Mouse (Mus musculus) WW6 (cell line): ENCODE results near the gene Synpo2.

Experiments
- DNase-seq: peaks from one replicate; pipeline ENCODE4 v3.0.0-alpha.2; 2013; ENCODE audit warnings: low read depth, low spot score

The Synpo2 gene

GRCm38 (mm10) chr3:123205065-123205464 lies 30.9 kb downstream of the Synpo2 start:
- DNase-seq: no peak

- DNase-seq: no peak
Measured at GRCm38 (mm10) chr3:123204658-123205057, 31.3 kb downstream of the Synpo2 start.

GRCm38 (mm10) chr3:123201798-123202197 lies 34.2 kb downstream of the Synpo2 start:
- DNase-seq: no peak

GRCm38 (mm10) chr3:123193740-123194139 lies 42.2 kb downstream of the Synpo2 start:
- DNase-seq: no peak

GRCm38 (mm10) chr3:123191602-123192001 lies 44.3 kb downstream of the Synpo2 start:
- no peak for DNase-seq

- no peak for DNase-seq
Measured at GRCm38 (mm10) chr3:123190329-123190728, 45.6 kb downstream of the Synpo2 start.

GRCm38 (mm10) chr3:123189826-123190225 lies 46.1 kb downstream of the Synpo2 start:
- DNase-seq: no peak

GRCm38 (mm10) chr3:123188616-123189230 lies 47.2 kb downstream of the Synpo2 start:
- DNase-seq: no peak

GRCm38 (mm10) chr3:123187370-123188124 lies 48.4 kb downstream of the Synpo2 start:
- DNase-seq: no peak

GRCm38 (mm10) chr3:123185238-123185925 lies 50.6 kb downstream of the Synpo2 start:
- DNase-seq: no peak

- DNase-seq: no peak
Measured at GRCm38 (mm10) chr3:123184281-123184680, 51.7 kb downstream of the Synpo2 start.

GRCm38 (mm10) chr3:123179508-123179907 lies 56.4 kb downstream of the Synpo2 start:
- no peak for DNase-seq

GRCm38 (mm10) chr3:123179041-123179440 lies 56.9 kb downstream of the Synpo2 start:
- DNase-seq: no peak

- no peak for DNase-seq
Measured at GRCm38 (mm10) chr3:123178420-123178819, 57.5 kb downstream of the Synpo2 start.

- DNase-seq: no peak
Measured at GRCm38 (mm10) chr3:123176366-123177334, 59.3 kb downstream of the Synpo2 start.

GRCm38 (mm10) chr3:123175142-123175541 lies 60.8 kb downstream of the Synpo2 start:
- no peak for DNase-seq

- DNase-seq: no peak
Measured at GRCm38 (mm10) chr3:123174379-123174697, 61.6 kb downstream of the Synpo2 start.

GRCm38 (mm10) chr3:123173553-123174378 lies 62.2 kb downstream of the Synpo2 start:
- DNase-seq: no peak

- DNase-seq: no peak
Measured at GRCm38 (mm10) chr3:123172151-123172550, 63.8 kb downstream of the Synpo2 start.

GRCm38 (mm10) chr3:123169398-123169797 lies 66.6 kb downstream of the Synpo2 start:
- no peak for DNase-seq

GRCm38 (mm10) chr3:123168815-123169214 lies 67.1 kb downstream of the Synpo2 start:
- no peak for DNase-seq
